Mouse (Mus musculus) cerebellum, adult (tissue): ENCODE results near the gene Arsk.
A peak's percentile ranks its signal among the peaks of the same experiment; 100 is the strongest.

Experiments
- ATAC-seq: cut with Nextera tagmentation; 2 replicates; pipeline ENCODE4 v1.9.2; 2017; ENCODE audit warnings: mild to moderate bottlenecking, moderate library complexity, mixed read lengths; ENCODE audit not compliant: insufficient number of reproducible peaks, low FRiP score, low TSS enrichment

Arsk gene

DNA sequence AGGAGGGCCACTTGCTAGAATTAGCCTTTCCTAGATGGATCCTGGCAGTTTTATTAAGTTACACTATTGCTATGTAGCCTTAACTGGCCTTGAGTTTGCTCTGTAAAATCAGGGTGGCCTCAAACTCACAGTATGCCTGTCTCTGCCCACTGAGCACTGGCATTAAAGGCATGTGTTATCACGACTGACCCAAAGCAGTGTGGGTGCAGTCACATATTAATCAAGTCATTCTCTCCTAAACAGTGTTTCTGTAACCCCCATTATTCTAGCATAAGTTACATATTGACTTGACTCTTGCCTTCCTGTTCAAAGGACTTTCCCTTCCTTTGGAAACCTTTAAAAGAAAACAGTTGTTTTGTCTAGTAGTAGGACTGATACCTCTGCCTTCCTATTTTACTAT, 56.0 kb downstream of the Arsk start:
- ATAC-seq, result no peak

DNA sequence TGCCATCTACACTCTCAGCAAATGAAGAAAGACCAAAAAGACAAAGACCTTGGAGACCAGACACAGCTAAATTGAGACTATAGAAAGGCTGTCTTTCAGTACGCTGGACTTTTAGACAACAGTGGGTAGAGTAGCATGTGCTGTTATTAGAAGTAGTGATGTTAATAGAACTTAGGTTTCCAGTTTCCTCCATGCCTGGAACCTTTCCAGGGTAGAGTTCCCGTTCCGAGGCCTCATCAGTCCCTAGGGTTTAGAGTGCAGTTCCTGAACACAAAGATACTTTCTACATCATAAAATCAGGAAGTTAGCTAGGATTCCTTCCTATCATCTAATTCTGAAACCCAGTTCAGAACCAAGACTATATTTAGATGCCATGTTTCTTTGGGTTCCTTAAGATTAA, 73.9 kb downstream of the Arsk start:
- no peak for ATAC-seq

DNA sequence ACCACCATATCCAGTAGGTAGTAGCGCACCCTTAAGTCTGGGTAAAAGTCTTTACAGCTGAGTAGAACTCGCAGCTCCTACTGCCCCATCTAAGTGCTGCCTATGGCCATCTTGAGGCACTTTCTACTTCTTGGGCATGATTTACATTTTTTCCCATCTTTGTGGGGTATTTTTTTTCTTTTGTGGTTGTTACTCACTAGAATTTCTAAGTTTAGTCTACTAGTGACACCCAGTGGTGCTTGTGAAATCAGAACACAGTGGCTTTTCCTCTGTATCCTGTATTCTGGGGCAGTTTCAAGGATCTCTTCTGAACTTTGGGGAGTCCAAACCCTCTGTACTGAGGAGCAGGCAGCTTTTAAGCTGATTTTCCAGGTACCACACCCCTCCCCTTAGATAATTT, 76.7 kb downstream of the Arsk start:
- no peak for ATAC-seq

DNA sequence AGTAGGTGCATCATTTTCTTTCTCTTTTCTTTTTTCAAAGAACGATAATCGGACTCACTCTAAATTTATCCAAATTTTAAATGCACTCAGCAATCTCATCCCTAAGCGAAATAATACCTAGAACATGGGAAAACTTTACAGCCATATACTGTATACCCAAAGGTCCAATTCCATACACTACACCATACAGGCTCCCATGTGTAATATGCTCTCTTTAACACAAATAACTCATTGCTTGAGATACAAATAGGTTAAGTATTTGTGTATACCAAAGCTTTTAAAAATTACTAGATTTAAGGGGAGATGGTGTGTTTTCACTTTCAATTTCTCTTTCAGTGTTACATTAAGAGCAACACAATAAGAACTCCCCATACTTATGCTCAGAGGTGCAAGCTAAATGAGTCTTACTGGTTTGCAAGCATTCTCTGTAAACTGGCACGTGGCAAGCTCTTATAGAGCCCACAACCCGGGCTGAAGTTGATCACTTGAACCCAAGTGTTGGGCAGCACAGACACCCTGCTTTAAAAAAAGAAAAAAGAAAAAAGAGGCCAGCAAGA, 79.5 kb downstream of the Arsk start:
- peak; percentile 59 for ATAC-seq

DNA sequence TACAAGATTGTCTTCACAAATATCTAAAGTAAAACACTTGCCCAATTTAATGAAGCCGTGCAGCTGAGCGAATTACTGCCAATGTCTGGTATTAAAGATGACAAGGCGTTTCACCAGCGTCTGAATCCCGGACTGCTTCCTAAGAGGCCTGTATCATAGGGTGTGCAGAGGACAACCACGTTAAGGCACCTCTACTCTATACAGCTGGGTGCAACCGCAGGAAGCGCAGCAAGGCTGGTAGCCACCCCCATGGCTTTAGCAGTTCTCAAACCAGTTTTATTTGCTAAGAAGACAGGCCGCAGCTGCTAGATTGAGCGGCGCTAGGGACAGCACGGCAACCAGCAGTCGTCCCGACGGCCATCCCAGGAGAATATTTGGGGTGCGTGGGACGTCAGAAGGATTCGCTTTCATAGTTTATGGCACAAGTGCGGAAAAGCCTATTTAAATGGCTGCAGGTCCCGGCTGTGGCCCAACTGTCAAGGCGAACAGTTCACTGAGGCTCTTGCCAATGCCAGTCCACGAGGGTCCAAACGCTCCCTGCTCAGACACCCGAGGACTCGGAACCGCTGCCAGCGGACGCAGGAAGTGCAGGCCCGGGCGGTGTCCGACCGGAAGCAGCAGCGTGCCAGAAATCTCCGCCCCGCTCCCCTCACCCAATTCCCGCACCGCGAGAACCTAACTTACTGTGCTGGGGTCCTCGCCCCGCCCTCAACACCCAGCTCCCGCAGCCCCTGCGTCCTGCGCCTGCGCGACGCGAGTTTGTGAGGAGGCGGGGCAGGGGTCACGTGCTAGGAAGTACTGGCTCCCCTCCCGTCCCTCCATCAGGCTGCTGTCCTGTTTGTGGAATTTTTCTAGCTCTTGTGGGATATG, 80.3 kb downstream of the Arsk start, which contains the start of gene Rfesd:
Gene Rfesd, minus strand, starts transcription at position 746 of the 870 bp plus-strand sequence.
- peak; percentile 94 for ATAC-seq

DNA sequence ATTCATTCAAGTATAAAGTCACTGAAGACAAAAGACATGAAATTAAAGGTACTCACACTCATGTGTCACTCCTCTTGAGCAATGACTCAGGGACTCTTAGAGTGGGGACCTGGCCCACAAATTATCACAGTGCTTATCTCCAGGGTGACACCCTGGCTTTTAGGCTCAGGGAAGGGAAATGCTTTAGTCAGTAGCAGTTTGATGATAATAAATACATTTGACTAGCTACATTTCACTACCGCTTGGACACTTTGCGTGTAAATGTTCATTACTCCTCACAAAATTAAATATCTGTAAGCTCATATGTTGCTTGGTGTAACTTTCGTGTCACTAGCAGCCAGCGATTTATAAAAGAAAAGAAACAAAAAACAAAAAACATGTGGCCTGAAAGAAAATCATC, 81.0 kb downstream of the Arsk start:
- no peak for ATAC-seq

DNA sequence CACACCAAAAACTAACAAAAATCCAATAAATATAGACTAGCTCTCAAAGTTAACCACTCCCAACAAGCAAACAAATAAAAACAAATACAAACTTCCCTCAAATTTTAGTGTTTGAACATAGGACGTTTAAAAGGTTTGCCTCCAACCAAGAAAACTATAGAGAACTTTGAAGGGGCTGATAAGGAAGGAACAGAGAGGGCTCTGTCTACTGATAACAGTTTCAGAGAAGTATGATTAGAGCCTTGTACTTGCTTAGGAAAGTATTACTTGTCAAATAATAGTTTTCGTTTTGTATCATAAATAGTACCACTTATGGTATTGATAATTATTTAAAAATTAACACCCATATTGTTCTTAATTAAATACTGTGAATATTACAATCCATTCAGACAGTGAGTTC, 83.9 kb downstream of the Arsk start:
- no peak for ATAC-seq
